Mouse (Mus musculus) liver, adult 2 months (tissue): Measurements from ENCODE around the gene Rasgef1a. TPM values are rescaled to one million over a fixed set of nuclear protein-coding genes. Genes with fewer than 3 reads are reported as not detected.

ENCODE experiments used
- DNase-seq: peaks from one replicate; pipeline ENCODE4 v3.0.0-alpha.2; 2011; ENCODE audit warnings: low read depth, low spot score; ENCODE audit errors: extremely low read depth
- H3K27ac ChIP-seq: fragments of 200-500 bp; replicated peaks from 2 replicates; pipeline ENCODE4 v1.5.1; 2012; ENCODE audit warnings: low read depth, mild to moderate bottlenecking, control low read depth, inconsistent platforms, low read length; ENCODE audit not compliant: insufficient read depth
- H3K27me3 ChIP-seq: fragments of 200-500 bp; 2 replicates; pipeline ENCODE4 v1.6.1; 2012; ENCODE audit warnings: mild to moderate bottlenecking, moderate library complexity, low read length, inconsistent platforms; ENCODE audit not compliant: control insufficient read depth, insufficient read depth
- H3K36me3 ChIP-seq: fragments of 200-500 bp; 2 replicates; pipeline ENCODE4 v1.6.1; 2012; ENCODE audit warnings: low read length, inconsistent platforms; ENCODE audit not compliant: control insufficient read depth, insufficient read depth
- H3K4me1 ChIP-seq: fragments of 200-500 bp; 2 replicates; pipeline ENCODE4 v1.6.1; 2011; ENCODE audit warnings: low read length; ENCODE audit not compliant: control insufficient read depth, insufficient read depth
- H3K4me3 ChIP-seq: fragments of 200-500 bp; 2 replicates; pipeline ENCODE4 v1.5.1; 2011; ENCODE audit warnings: low read depth, mild to moderate bottlenecking, control low read depth, low read length, moderate library complexity; ENCODE audit not compliant: insufficient read depth
- H3K79me2 ChIP-seq: fragments of 200-500 bp; 2 replicates; pipeline ENCODE4 v1.6.1; 2012; ENCODE audit warnings: inconsistent platforms, mild to moderate bottlenecking, low read length, moderate library complexity; ENCODE audit not compliant: control insufficient read depth, insufficient read depth
- H3K9ac ChIP-seq: fragments of 200-500 bp; 2 replicates; pipeline ENCODE4 v1.6.1; 2012; ENCODE audit warnings: low read depth, mild to moderate bottlenecking, control low read depth, inconsistent platforms, low read length
- CTCF ChIP-seq: fragments of 200-500 bp; IDR thresholded peaks from 2 replicates; pipeline ENCODE4 v1.5.1; 2011; ENCODE audit warnings: low read depth, low read length, control low read depth
- POLR2A ChIP-seq: fragments of 200-500 bp; IDR thresholded peaks from 2 replicates; pipeline ENCODE4 v1.6.1; 2011; ENCODE audit warnings: low read length, control low read depth; ENCODE audit not compliant: insufficient read depth; ENCODE audit errors: extremely low read depth
- WGBS: fragments of 180-500 bp; shearing (Covaris S2); methylation state at CpG from one replicate; pipeline ENCODE4 v1.1.7; 2018; 5-methylcytosine and 5-hydroxymethylcytosine counted together
- polyA plus RNA-seq: library from polyadenylated mRNA; depleted of rRNA; stranded (reverse); fragments of >200 nt; gene quantifications from 2 replicates; pipeline ENCODE4 v1.2.3, GENCODE M21; 2012
- total RNA-seq: library from RNA; depleted of rRNA; stranded (reverse); fragments of >200 nt; gene quantifications from 2 replicates; pipeline ENCODE4 v1.2.3, GENCODE M21; 2014

Gene Rasgef1a
- total and polyA plus RNA-seq, 2 experiments: 0.06 TPM; not detected in 1

DNA sequence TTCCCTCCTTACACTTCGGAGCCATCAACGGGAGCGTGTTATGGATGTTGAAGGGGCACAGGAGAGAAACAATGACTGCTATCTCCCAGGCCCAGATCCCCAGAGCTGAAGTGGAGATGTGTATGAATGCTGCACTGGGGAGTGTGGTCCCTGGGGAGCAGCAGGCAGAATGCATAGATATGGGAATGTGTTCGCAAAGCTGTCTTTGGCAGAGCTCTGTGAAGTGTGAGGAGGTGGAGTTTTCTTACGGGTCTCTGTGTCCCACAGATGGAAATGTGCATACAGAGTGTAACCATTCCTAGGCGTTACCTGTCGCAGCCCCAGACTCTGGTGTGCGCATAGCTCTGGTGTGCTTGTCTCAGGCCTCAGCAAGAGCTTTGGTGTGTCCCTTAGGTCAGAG is 65.5 kb downstream of the Rasgef1a start:
- no peak for DNase-seq
- H3K4me1 ChIP-seq: no peaks in the 10 kb centered on the region
- H3K27ac ChIP-seq: no peak overlapping the region
- TF ChIP-seq POLR2A (no peak), CTCF (no peak)
- H3K9ac ChIP-seq: no peak overlapping the region
- H3K27me3 ChIP-seq: no peaks in the 10 kb centered on the region
- no peaks in the 10 kb centered on the region for H3K79me2 ChIP-seq
- no peak overlapping the region for H3K4me3 ChIP-seq
- H3K36me3 ChIP-seq: no peaks in the 10 kb centered on the region
- 89% methylated on average over 8 of the region's 8 CpGs for WGBS

DNA sequence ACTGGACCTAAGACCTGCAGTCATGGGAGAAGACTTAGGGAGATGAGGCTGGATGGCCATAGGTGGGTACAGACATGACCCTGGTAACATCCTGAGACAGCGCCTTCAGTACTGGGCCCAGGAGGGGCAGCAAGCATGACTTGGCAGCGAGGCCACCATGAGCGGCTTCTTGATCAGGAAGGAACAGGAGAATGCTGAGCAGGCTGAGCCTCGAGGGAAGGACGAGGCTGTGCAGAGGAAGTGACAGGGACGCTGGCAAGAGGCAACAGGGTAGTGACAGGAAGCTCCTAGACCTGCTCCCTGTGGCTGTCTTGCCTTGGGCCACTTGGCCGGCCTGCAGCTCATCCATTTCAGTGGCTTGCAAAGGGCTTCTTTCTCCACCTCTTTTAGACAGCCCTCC is 66.2 kb downstream of the Rasgef1a start:
- Histone ChIP-seq H3K27me3 (no peaks in the 10 kb centered on the region), H3K27ac (no peak overlapping the region), H3K4me3 (no peak overlapping the region), H3K4me1 (no peaks in the 10 kb centered on the region), H3K36me3 (no peaks in the 10 kb centered on the region), H3K9ac (no peak overlapping the region), H3K79me2 (no peaks in the 10 kb centered on the region)
- no peak for DNase-seq
- 57% methylated on average over 7 of the region's 7 CpGs for WGBS
- TF ChIP-seq POLR2A (no peak), CTCF (no peak)

DNA sequence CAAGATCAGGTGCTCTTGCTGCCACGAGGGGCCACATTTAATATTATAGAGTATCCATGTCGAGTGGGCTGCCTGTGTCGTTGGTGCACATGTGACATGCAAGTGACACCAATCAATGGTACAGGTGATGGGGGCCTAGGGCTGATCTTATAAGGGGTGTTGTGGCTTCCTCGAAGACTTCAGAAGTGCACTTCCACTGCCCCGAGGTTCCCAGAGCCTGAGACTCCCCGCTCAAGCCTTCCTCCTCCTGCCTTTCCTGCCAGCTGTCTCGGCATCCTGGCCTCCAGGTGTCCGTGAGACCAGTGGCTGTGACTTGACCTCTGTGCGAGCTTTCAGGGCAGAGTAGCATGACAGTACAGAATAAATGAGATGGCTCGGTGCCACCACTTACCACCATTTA is 67.5 kb downstream of the Rasgef1a start:
- no peak overlapping the region for H3K4me3 ChIP-seq
- no peaks in the 10 kb centered on the region for H3K36me3 ChIP-seq
- no peak overlapping the region for H3K9ac ChIP-seq
- TF ChIP-seq CTCF (no peak), POLR2A (no peak)
- no peaks in the 10 kb centered on the region for H3K79me2 ChIP-seq
- H3K27ac ChIP-seq: no peak overlapping the region
- H3K4me1 ChIP-seq: no peaks in the 10 kb centered on the region
- no peaks in the 10 kb centered on the region for H3K27me3 ChIP-seq
- no peak for DNase-seq
- WGBS: 69% methylated on average over 10 of the region's 10 CpGs

DNA sequence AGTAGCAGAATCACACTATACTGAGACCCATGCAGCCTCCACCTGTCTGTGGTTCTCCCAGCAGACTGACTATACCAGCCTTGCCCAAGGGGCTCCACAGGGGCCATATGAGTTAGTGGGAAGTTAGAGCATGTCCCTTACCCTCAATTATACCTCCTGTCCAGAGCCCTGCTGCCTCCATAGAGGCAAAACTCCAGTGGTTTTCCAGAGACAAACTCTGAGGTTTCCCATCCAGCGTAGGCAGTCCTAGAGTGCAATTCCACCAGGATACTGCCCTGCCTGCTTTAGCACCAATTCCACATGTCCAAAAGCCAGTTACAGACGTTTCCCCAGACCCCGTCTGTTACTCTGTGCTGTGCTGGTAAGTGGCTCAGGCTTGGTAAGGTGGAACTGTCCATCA is 68.1 kb downstream of the Rasgef1a start:
- Histone ChIP-seq H3K9ac (no peak overlapping the region), H3K4me3 (no peak overlapping the region), H3K4me1 (no peaks in the 10 kb centered on the region), H3K36me3 (no peaks in the 10 kb centered on the region), H3K27me3 (no peaks in the 10 kb centered on the region), H3K79me2 (no peaks in the 10 kb centered on the region), H3K27ac (no peak overlapping the region)
- 76% methylated on average over 3 of the region's 3 CpGs for WGBS
- DNase-seq: no peak
- no peak for TF ChIP-seq CTCF

DNA sequence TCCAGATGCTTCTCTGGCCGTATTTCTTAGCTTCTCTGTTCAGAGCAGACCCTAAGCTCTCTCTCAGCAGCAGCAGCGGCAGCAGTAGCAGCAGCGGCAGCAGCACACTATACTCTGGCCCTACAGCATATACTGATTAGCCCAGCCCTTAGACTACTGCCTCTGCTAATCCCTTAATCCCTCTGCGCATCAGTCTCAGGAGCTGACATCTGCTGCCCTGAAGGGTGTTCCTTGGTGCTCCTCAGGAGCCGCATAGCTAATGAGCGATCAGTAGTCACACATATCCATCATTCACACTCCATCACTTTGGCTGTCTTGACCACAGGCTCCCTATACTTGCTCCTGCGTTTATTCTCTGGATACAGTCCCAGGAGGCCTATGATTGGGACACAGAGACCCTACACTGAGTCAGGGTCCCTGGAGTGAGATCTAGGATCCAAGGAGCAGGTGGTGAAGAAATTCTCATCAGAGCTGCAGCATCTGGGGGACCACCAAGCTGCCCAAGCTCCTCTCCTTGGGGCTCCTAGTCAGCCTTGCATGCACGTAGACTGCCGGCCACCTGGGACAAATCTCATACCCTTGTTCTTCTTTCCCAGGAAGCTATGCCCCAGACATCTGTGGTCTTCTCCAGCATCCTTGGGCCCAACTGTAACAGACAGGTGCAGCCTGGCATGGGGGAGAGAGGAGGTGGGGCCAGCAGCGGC is 68.7 kb downstream of the Rasgef1a start:
- DNase-seq: no peak
- Histone ChIP-seq H3K36me3 (no peaks in the 10 kb centered on the region), H3K27me3 (no peaks in the 10 kb centered on the region), H3K27ac (no peak overlapping the region), H3K9ac (no peak overlapping the region), H3K4me1 (no peaks in the 10 kb centered on the region), H3K79me2 (no peaks in the 10 kb centered on the region), H3K4me3 (no peak overlapping the region)
- TF ChIP-seq POLR2A: no peak
- TF ChIP-seq CTCF: no peak
- 72% methylated on average over 10 of the region's 10 CpGs for WGBS

DNA sequence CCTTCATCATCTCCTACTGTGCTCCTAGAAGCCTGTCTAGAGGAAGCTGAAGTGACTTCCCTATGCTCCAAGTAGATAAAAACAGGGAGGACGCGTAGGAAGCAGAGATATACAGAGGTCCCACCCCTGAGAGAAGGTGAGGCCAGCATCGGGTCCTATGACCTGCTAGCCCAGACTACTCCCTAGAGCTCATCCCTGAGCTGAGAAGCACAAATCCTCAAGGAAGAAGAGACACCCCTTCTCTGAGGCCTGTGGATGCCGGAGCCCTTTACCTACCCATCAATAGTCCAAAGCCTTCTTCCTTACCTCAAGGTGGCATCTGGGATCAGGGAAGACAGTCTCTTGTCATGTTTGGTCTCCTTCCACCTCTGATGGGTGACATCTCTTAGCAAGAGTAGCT is 69.5 kb downstream of the Rasgef1a start:
- Histone ChIP-seq H3K4me3 (no peak overlapping the region), H3K36me3 (no peaks in the 10 kb centered on the region), H3K27ac (no peak overlapping the region), H3K79me2 (no peaks in the 10 kb centered on the region), H3K4me1 (no peaks in the 10 kb centered on the region), H3K9ac (no peak overlapping the region), H3K27me3 (no peaks in the 10 kb centered on the region)
- WGBS: 84% methylated on average over 4 of the region's 4 CpGs
- DNase-seq: no peak
- TF ChIP-seq POLR2A (no peak), CTCF (no peak)
